10 mouse cellular contexts compared by ENCODE assay signal in genomic region chr5:147826091-147826490, GRCm38 (mm10). TPM values are rescaled to one million over a fixed set of nuclear protein-coding genes. Genes with fewer than 3 reads are reported as not detected.
A peak's percentile ranks its signal among the peaks of the same experiment; 100 is the strongest.
DNase-seq lines count a peak whose midpoint lies in the region; ATAC-seq and TF ChIP-seq lines count a peak whose summit lies in the region.
"Had no signal": no experiment of that assay in that cellular context is flagged by ENCODE, and none has a peak within 500 bp of the region (broad histone marks: within the 10 kb centered on the region; RNA-seq: fewer than 3 reads in every experiment).

No protein-coding gene starts in this region.

- peaks cover 10% of the 10 kb centered on the region for H3K4me1 ChIP-seq in embryonic facial prominence, embryonic 13.5 days
- peaks cover 15% of the 10 kb centered on the region for H3K4me1 ChIP-seq in embryonic facial prominence, embryonic 10.5 days
- peaks cover 8% of the 10 kb centered on the region for H3K4me1 ChIP-seq in liver, embryonic 11.5 days (replicated peaks; ENCODE audit: control insufficient read depth, insufficient read depth, low read length)
- peaks cover 10% of the 10 kb centered on the region; the same call in 1 of the 2 replicates for H3K4me1 ChIP-seq in heart, postnatal 0 days (ENCODE audit: control insufficient read depth, insufficient read depth)

- no peak for ATAC-seq in embryonic facial prominence, embryonic 13.5 days (ENCODE audit: insufficient number of reproducible peaks, insufficient read depth, low FRiP score, low TSS enrichment, low read depth)
- ATAC-seq in liver, embryonic 11.5 days (replicated peaks; ENCODE audit: low FRiP score): no peak
- ATAC-seq in heart, postnatal 0 days (ENCODE audit: insufficient read depth, low read depth): no peak

- no peak overlapping the region for H3K4me3 ChIP-seq in embryonic facial prominence, embryonic 13.5 days
- H3K4me3 ChIP-seq in embryonic facial prominence, embryonic 10.5 days: no peak overlapping the region
- no peak overlapping the region for H3K4me3 ChIP-seq in liver, embryonic 11.5 days (ENCODE audit: low read depth, low read length)
- H3K4me3 ChIP-seq in heart, postnatal 0 days (ENCODE audit: low read depth, low read length): peak overlapping the region; percentile 30
- H3K4me3 ChIP-seq: layer of hippocampus, adult 2 months; myocyte had no signal

- 57% methylated on average over 9 of the region's 9 CpGs for WGBS in embryonic facial prominence, embryonic 13.5 days
- 68% methylated on average over 9 of the region's 9 CpGs for WGBS in embryonic facial prominence, embryonic 10.5 days
- WGBS in liver, embryonic 11.5 days: 39% methylated on average over 9 of the region's 9 CpGs
- 22% methylated on average over 9 of the region's 9 CpGs for WGBS in heart, postnatal 0 days

- no peak overlapping the region for H3K9ac ChIP-seq in embryonic facial prominence, embryonic 13.5 days
- H3K9ac ChIP-seq in liver, embryonic 11.5 days (ENCODE audit: low read depth, low read length): no peak overlapping the region
- H3K9ac ChIP-seq in heart, postnatal 0 days (replicated peaks; ENCODE audit: low read depth, low read length): no peak overlapping the region

- H3K27me3 ChIP-seq in embryonic facial prominence, embryonic 13.5 days: no peaks in the 10 kb centered on the region
- no peaks in the 10 kb centered on the region for H3K27me3 ChIP-seq in embryonic facial prominence, embryonic 10.5 days (replicated peaks; ENCODE audit: low read depth, poor library complexity, severe bottlenecking)
- peaks cover 17% of the 10 kb centered on the region for H3K27me3 ChIP-seq in liver, embryonic 11.5 days (replicated peaks; ENCODE audit: control insufficient read depth, insufficient read depth, low read length)
- no peaks in the 10 kb centered on the region for H3K27me3 ChIP-seq in heart, postnatal 0 days (ENCODE audit: control insufficient read depth, insufficient read depth, low read length)

- peak overlapping the region; percentile 26 for H3K4me2 ChIP-seq in embryonic facial prominence, embryonic 13.5 days
- H3K4me2 ChIP-seq in liver, embryonic 11.5 days: peak overlapping the region; percentile 27; the same call in 1 of the 2 replicates
- H3K4me2 ChIP-seq in heart, postnatal 0 days (ENCODE audit: low read depth, low read length): peak overlapping the region; percentile 51

- DNase-seq in embryonic facial prominence, embryonic 10.5 days (ENCODE audit: low spot score): no peak
- DNase-seq in liver, embryonic 11.5 days (ENCODE audit: low spot score): no peak
- no peak for DNase-seq in liver
- no peak for DNase-seq in heart, postnatal 0 days (ENCODE audit: low spot score)
- peak; percentile 27 to 55 for DNase-seq in lung, postnatal 4 days
- no peak for DNase-seq in right cerebral cortex, adult 2 months (ENCODE audit: low spot score in 2 of 2)
- no peak for DNase-seq in adrenal gland, adult (ENCODE audit: inconsistent age in 2 of 2, low spot score in 1 of 2)

- no peak overlapping the region for H3K27ac ChIP-seq in embryonic facial prominence, embryonic 13.5 days
- no peak overlapping the region for H3K27ac ChIP-seq in embryonic facial prominence, embryonic 10.5 days (replicated peaks)
- H3K27ac ChIP-seq in liver, embryonic 11.5 days (ENCODE audit: low read depth, low read length): no peak overlapping the region
- H3K27ac ChIP-seq in heart, postnatal 0 days (ENCODE audit: low read depth): peak overlapping the region; percentile 13; the same call in 1 of the 2 replicates
- H3K27ac ChIP-seq: layer of hippocampus, adult 2 months had no signal

- TF ChIP-seq EP300 in heart, postnatal 0 days (IDR thresholded peaks at IDR 0.05; ENCODE audit: low read depth): no peak

- TF ChIP-seq CTCF in heart, postnatal 0 days (IDR thresholded peaks at IDR 0.05; ENCODE audit: low read depth): no peak

- H3K9me3 ChIP-seq in embryonic facial prominence, embryonic 13.5 days: no peaks in the 10 kb centered on the region
- H3K9me3 ChIP-seq in embryonic facial prominence, embryonic 10.5 days: no peaks in the 10 kb centered on the region
- no peaks in the 10 kb centered on the region for H3K9me3 ChIP-seq in liver, embryonic 11.5 days (ENCODE audit: control insufficient read depth, low read length)
- H3K9me3 ChIP-seq in heart, postnatal 0 days (replicated peaks; ENCODE audit: control insufficient read depth, low read length): no peaks in the 10 kb centered on the region

- H3K36me3 ChIP-seq in embryonic facial prominence, embryonic 13.5 days: no peaks in the 10 kb centered on the region
- no peaks in the 10 kb centered on the region for H3K36me3 ChIP-seq in embryonic facial prominence, embryonic 10.5 days (replicated peaks)
- H3K36me3 ChIP-seq in liver, embryonic 11.5 days (ENCODE audit: control insufficient read depth, insufficient read depth, low read length): no peaks in the 10 kb centered on the region
- no peaks in the 10 kb centered on the region for H3K36me3 ChIP-seq in heart, postnatal 0 days (replicated peaks; ENCODE audit: control insufficient read depth, insufficient read depth, low read length)

RNA-seq across cellular contexts. Expression of gene Pomp, which starts 34.2 kb away (rescaled TPM):
- 438 and 500 TPM in 2 replicates for polyA plus RNA-seq in embryonic facial prominence, embryonic 13.5 days (2015; fragmentation: Nextera tagmentation; extraction: Ambion mirVana)
- 513 and 534 TPM in 2 replicates for polyA plus RNA-seq in embryonic facial prominence, embryonic 10.5 days (2016; fragmentation: Nextera tagmentation; extraction: Ambion mirVana)
- polyA plus RNA-seq in liver, embryonic 11.5 days (2014; fragmentation: Nextera tagmentation; extraction: Ambion mirVana): 430 and 458 TPM in 2 replicates
- 116 and 247 TPM in 2 replicates for total RNA-seq in heart, postnatal 0 days (2014; rRNA removed; ENCODE audit: low replicate concordance)
- polyA plus RNA-seq in heart, postnatal 0 days (2015; fragmentation: Nextera tagmentation; extraction: Ambion mirVana): 312 and 325 TPM in 2 replicates

Comparison
In these comparisons a context has a peak if more than half of its experiments do, and no peak if none do; other contexts are left out.
1. DNase-seq: peak in lung, postnatal 4 days (2 of 2); none in embryonic facial prominence, embryonic 10.5 days (single experiment), liver, embryonic 11.5 days (single experiment), liver (single experiment), heart, postnatal 0 days (single experiment), right cerebral cortex, adult 2 months (0 of 2) and adrenal gland, adult (0 of 2).
2. Peak in every context shown above with its lines, with median percentiles within 50 percentile points of each other: H3K4me2 ChIP-seq.